Mouse (Mus musculus) olfactory bulb, adult 2 months (tissue): ENCODE data around the gene Fgfr2.

Experiments used
- CTCF ChIP-seq: fragments of 200-500 bp; IDR thresholded peaks from 2 replicates; pipeline ENCODE4 v1.5.1; 2012; ENCODE audit warnings: low read depth, mild to moderate bottlenecking, low read length, moderate library complexity; ENCODE audit not compliant: insufficient read depth
- POLR2A ChIP-seq: fragments of 200-500 bp; IDR thresholded peaks from 2 replicates; pipeline ENCODE4 v1.6.1; 2012; ENCODE audit warnings: mild to moderate bottlenecking, low read depth, low read length, moderate library complexity; ENCODE audit not compliant: insufficient read depth

GRCm38 (mm10) chr7:132449891-132450735, 673.0 kb downstream of the Fgfr2 start:
- TF ChIP-seq POLR2A = no peak
- TF ChIP-seq CTCF = no peak
